Mouse (Mus musculus) forebrain, embryonic 11.5 days (tissue): ENCODE data around the gene Ppp1r15a. TPM values are rescaled to one million over a fixed set of nuclear protein-coding genes. Genes with fewer than 3 reads are reported as not detected.

Source experiments
- ATAC-seq: fragments of 200-750 bp; cut with Nextera tagmentation; replicated peaks from 2 replicates; pipeline ENCODE4 v1.8.0; 2017; ENCODE audit warnings: moderate TSS enrichment; ENCODE audit not compliant: low FRiP score
- DNase-seq: peaks from one replicate; pipeline ENCODE4 v3.0.0-alpha.2; 2017; ENCODE audit warnings: low spot score
- H3K27ac ChIP-seq: fragments of 300-500 bp; sonication (generic); 2 replicates; pipeline ENCODE4 v1.5.1; 2014; ENCODE audit warnings: low read depth, low read length
- H3K27me3 ChIP-seq: fragments of 300-500 bp; sonication (generic); 2 replicates; pipeline ENCODE4 v1.6.1; 2014; ENCODE audit warnings: mild to moderate bottlenecking, low read length, mixed read lengths; ENCODE audit not compliant: control insufficient read depth, insufficient read depth
- H3K36me3 ChIP-seq: fragments of 300-500 bp; sonication (generic); 2 replicates; pipeline ENCODE4 v1.6.1; 2014; ENCODE audit warnings: mild to moderate bottlenecking, low read length, moderate library complexity, mixed read lengths; ENCODE audit not compliant: control insufficient read depth, insufficient read depth
- H3K4me1 ChIP-seq: fragments of 300-500 bp; sonication (generic); replicated peaks from 2 replicates; pipeline ENCODE4 v1.6.1; 2014; ENCODE audit warnings: low read length, mixed read lengths; ENCODE audit not compliant: control insufficient read depth, insufficient read depth
- H3K4me2 ChIP-seq: fragments of 300-500 bp; sonication (generic); 2 replicates; pipeline ENCODE4 v1.6.1; 2014; ENCODE audit warnings: low read depth, mild to moderate bottlenecking, low read length, moderate library complexity, mixed read lengths; ENCODE audit not compliant: severe bottlenecking
- H3K4me3 ChIP-seq: fragments of 300-500 bp; sonication (generic); 2 replicates; pipeline ENCODE4 v1.5.1; 2014; ENCODE audit warnings: low read depth, low read length
- H3K9ac ChIP-seq: fragments of 300-500 bp; sonication (generic); 2 replicates; pipeline ENCODE4 v1.6.1; 2014; ENCODE audit warnings: low read length
- H3K9me3 ChIP-seq: fragments of 300-500 bp; sonication (generic); 2 replicates; pipeline ENCODE4 v1.6.1; 2016; ENCODE audit warnings: low read length, mixed read lengths; ENCODE audit not compliant: control insufficient read depth
- WGBS: fragments of 180-500 bp; shearing (Covaris S2); extraction: QIAGEN DNeasy Blood & Tissue Kit; methylation state at CpG from one replicate; pipeline ENCODE4 v1.1.7; 2014; 5-methylcytosine and 5-hydroxymethylcytosine counted together
- polyA plus RNA-seq: library from polyadenylated mRNA; unstranded; fragments of >200 nt; fragmentation: Nextera tagmentation; extraction: Ambion mirVana; gene quantifications from 2 replicates; pipeline ENCODE4 v1.2.1, GENCODE M21; 2014

The Ppp1r15a gene
- polyA plus RNA-seq, 1 experiment from 2014 or later: 17.8 TPM

DNA sequence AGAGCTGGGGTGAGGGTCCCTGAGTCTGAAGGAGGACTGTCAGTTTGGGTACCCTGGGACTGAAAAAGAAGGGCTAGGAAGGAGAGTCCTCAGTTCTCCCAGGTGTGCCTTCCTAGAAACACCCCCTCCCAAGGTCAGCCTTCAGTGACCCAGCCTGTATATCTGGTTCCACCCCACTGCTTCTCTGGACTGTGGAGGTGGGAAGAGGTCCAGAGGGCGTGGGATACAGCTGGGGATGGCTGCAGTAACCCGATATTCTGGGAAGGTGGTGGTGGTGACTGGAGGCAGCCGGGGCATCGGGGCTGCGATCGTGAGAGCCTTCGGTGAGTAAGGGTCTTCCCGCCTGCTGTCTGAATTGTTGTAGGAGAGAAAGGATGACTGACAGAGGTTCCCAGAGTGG, 28.7 kb upstream of the Ppp1r15a start, which contains the start of gene Hsd17b14:
Hsd17b14 (plus strand) TSS at position 150 of the 400 bp plus-strand sequence.
- 41% methylated on average over 8 of the region's 8 CpGs for WGBS
- H3K4me2 ChIP-seq: no peak within 1 kb of the TSS
- no peaks in the 10 kb centered on the region for H3K4me1 ChIP-seq
- no peaks in the 10 kb centered on the region for H3K9me3 ChIP-seq
- H3K36me3 ChIP-seq: no peaks in the 10 kb centered on the region
- DNase-seq (no peak), ATAC-seq (no peak)
- H3K27ac ChIP-seq: no peak within 1 kb of the TSS
- H3K4me3 ChIP-seq: no peak within 1 kb of the TSS
- H3K9ac ChIP-seq: no peak within 1 kb of the TSS
- no peaks in the 10 kb centered on the region for H3K27me3 ChIP-seq

DNA sequence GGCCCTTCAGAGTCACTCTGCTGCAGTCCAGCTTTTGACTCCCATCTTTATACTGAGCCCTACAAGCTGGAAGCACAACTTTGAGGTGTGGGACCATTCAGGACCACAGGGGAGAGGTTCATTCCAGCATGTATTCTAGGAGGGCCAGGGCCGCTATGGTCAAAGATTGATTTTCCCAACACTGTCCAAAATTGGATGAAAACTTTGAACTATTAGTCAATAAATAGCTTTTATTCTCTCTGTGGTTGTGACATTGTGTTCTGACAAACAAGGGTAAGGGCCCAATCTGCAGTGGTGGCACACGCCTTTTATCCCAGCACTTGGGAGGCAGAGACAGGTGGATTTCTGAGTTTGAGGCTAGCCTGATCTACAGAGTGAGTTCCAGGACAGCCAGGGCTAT, 27.9 kb upstream of the Ppp1r15a start:
- Histone ChIP-seq H3K4me2 (no peak overlapping the region), H3K4me3 (no peak overlapping the region), H3K36me3 (no peaks in the 10 kb centered on the region), H3K9ac (no peak overlapping the region), H3K27me3 (no peaks in the 10 kb centered on the region), H3K9me3 (no peaks in the 10 kb centered on the region), H3K4me1 (no peaks in the 10 kb centered on the region), H3K27ac (no peak overlapping the region)
- no peak for ATAC-seq
- DNase-seq: no peak
- WGBS: 94% methylated on average over 2 of the region's 2 CpGs

DNA sequence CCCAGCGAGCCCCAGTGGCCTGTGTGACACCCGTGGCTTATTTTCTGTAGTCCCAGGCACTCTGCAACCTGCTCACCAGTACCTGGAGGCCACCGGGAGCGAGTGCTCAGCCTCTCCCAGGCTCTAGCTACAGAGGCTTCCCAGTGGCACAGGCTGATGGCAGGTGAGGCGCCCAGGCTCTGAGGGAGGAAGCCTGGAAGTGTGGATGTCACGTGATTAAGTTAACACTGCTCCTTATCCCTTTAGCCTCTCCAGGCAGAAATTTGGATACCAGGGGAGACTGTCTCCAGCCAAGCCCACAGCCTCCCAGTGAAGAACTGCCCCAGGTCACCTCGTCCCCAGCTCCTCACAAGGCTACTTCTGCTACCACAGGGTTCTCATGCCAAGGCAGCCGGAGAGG, 27.5 kb upstream of the Ppp1r15a start:
- DNase-seq (no peak), ATAC-seq (no peak)
- Histone ChIP-seq H3K9ac (no peak overlapping the region), H3K27me3 (no peaks in the 10 kb centered on the region), H3K36me3 (no peaks in the 10 kb centered on the region), H3K4me1 (no peaks in the 10 kb centered on the region), H3K4me2 (no peak overlapping the region), H3K27ac (no peak overlapping the region), H3K9me3 (no peaks in the 10 kb centered on the region), H3K4me3 (no peak overlapping the region)
- WGBS: 61% methylated on average over 8 of the region's 8 CpGs

DNA sequence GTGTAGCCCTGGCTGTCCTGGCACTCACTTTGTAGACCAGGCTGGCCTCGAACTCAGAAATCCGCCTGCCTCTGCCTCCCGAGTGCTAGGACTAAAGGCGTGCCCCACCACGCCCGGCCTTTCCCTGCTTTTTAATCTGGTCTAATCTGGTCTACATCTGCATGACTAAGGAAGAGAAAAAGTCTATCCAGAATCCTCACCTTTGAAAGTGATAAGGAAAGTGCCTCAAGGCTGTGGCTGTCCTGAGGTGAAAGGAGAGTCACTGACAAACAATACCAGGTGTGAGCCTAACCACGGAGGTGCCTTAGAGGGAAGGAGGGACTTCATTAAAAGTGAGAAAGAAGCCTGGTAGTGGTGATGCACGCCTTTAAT, 25.4 kb upstream of the Ppp1r15a start:
- WGBS: 83% methylated on average over 8 of the region's 8 CpGs
- Histone ChIP-seq H3K9ac (no peak overlapping the region), H3K9me3 (no peaks in the 10 kb centered on the region), H3K4me1 (no peaks in the 10 kb centered on the region), H3K27me3 (no peaks in the 10 kb centered on the region), H3K27ac (no peak overlapping the region), H3K36me3 (no peaks in the 10 kb centered on the region), H3K4me3 (no peak overlapping the region), H3K4me2 (no peak overlapping the region)
- ATAC-seq (no peak), DNase-seq (no peak)

DNA sequence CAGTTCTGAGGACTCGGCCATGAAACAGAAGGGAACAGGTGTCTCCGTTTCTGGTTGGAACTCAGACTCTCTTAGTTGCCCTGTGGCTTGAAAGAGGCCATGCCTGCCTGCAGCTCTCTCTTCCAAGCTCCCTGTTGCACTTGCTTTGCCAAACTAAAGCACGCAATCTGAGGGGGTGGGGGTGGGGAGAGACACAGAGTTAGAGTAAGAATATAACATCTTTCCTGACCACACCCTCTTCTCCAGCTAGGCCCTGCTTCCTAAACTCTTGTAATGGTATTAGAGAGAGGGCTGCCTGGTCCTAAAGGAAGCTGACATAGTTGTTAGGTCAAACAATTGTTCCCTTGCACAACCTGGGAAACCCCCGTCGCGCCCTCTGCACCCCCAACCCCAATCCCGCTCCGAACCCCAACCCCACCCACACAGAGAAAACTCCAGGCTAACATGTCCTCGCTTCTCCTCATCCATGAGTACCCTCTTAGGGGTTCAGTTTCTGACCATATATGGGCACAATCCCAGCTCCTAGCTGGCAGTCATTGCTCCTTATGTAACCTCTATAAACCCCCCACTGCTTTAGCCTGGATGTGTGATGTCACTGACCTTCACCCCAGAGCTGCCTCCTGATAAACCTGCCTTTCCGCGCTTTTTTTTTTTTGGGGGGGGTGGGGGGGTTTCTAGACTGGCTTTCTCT, 24.9 kb upstream of the Ppp1r15a start:
- no peak overlapping the region for H3K9ac ChIP-seq
- no peak for ATAC-seq
- no peak overlapping the region for H3K4me2 ChIP-seq
- no peak overlapping the region for H3K27ac ChIP-seq
- no peaks in the 10 kb centered on the region for H3K4me1 ChIP-seq
- no peak overlapping the region for H3K4me3 ChIP-seq
- H3K9me3 ChIP-seq: no peaks in the 10 kb centered on the region
- WGBS: 82% methylated on average over 11 of the region's 11 CpGs
- no peaks in the 10 kb centered on the region for H3K27me3 ChIP-seq
- no peaks in the 10 kb centered on the region for H3K36me3 ChIP-seq
- no peak for DNase-seq

DNA sequence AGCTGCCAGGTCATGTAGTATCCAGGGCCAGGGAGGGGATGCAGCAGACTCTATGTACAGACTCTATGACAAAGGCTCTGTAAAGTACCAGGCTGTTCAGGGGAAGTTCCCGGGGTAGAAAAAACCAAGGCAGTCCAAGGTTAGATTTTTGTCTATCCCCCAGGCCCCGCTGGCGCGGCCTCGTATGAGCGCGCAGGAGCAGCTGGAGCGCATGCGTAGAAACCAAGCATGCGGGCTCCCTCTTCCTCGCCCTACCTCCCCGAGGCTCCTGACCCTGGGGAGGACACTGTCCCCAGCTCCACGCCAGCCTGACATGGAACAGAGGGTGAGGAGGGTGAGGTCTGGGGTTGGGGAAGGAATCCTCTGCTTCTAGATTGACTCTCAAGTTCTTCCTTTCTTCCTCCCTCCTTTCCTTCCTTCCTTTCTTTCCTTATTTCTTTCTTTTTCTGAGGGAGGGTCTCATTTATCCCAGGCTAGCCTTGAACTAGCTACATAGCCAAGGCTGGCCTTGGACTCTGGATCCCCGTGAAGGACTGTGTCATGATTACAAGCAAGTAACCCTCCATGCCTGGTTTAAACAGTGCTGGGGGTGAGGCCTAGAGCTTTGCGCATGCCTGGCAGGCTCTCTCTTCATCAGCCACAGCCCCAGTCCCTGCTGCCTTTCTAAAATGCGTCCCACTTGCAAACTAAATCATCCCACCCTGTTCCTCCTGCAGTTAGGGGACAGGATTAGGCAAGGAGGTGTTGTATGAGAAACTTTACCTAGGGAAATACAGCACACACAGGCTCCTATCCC, 23.8 kb upstream of the Ppp1r15a start:
- DNase-seq (no peak), ATAC-seq (no peak)
- no peaks in the 10 kb centered on the region for H3K4me1 ChIP-seq
- H3K27ac ChIP-seq: no peak overlapping the region
- no peaks in the 10 kb centered on the region for H3K36me3 ChIP-seq
- no peaks in the 10 kb centered on the region for H3K9me3 ChIP-seq
- no peak overlapping the region for H3K4me3 ChIP-seq
- 87% methylated on average over 16 of the region's 16 CpGs for WGBS
- no peak overlapping the region for H3K4me2 ChIP-seq
- no peak overlapping the region for H3K9ac ChIP-seq
- no peaks in the 10 kb centered on the region for H3K27me3 ChIP-seq

DNA sequence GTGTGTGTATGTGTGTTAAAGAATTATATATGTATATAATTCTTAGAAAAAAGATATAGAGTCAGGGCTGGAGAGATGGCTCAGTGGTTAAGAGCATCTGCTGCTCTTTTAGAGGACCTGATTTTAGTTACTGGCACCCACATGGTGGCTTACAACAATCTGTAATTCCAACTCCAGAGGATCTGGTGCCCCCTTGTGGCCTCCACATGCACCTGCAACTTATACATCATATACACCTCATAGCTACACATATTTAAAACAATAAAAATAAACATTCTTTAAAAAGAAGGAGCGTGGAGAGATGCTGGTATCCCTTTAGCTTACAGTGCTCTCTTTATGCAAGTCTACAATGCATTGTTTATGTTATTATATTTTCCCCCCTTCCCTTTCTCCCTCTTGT, 18.5 kb upstream of the Ppp1r15a start:
- no peak for DNase-seq
- H3K36me3 ChIP-seq: no peaks in the 10 kb centered on the region
- no peak overlapping the region for H3K9ac ChIP-seq
- ATAC-seq: no peak
- no peak overlapping the region for H3K27ac ChIP-seq
- H3K4me2 ChIP-seq: no peak overlapping the region
- H3K4me3 ChIP-seq: no peak overlapping the region
- no peaks in the 10 kb centered on the region for H3K4me1 ChIP-seq
- 79% methylated on average over 1 of the region's 1 CpGs for WGBS
- no peaks in the 10 kb centered on the region for H3K9me3 ChIP-seq
- no peaks in the 10 kb centered on the region for H3K27me3 ChIP-seq

DNA sequence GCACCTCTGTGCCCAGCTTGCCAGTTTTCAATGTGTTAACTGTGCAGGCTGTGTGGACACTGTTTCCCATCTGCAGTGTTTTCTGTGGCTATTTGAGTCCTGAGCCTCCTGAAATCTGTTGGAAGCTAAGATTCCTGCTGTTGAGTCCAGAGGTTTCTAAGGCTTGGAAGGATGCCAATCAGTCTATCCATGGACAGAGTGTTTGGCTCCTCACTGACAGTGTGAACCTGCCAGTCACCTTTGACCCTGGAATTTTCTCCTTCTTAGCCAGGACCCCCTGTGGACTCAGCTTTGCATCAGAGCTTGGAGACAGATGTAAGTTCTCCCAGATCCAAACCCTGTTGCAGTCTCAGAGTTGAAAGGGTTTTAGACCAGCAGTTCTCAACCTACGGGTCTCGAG, 14.1 kb upstream of the Ppp1r15a start:
- 86% methylated on average over 2 of the region's 2 CpGs for WGBS
- Histone ChIP-seq H3K27me3 (no peaks in the 10 kb centered on the region), H3K27ac (no peak overlapping the region), H3K4me2 (no peak overlapping the region), H3K9ac (no peak overlapping the region), H3K4me3 (no peak overlapping the region), H3K36me3 (no peaks in the 10 kb centered on the region), H3K4me1 (peaks cover 2% of the 10 kb centered on the region; the same call in 1 of the 2 replicates), H3K9me3 (no peaks in the 10 kb centered on the region)
- ATAC-seq: no peak
- DNase-seq: no peak
